11 mouse cellular contexts compared by ENCODE assay signal in genomic region chr19:15669996-15670395, GRCm38 (mm10).
DNase-seq lines count a peak whose midpoint lies in the region; ATAC-seq and TF ChIP-seq lines count a peak whose summit lies in the region.
"Had no signal": no experiment of that assay in that cellular context is flagged by ENCODE, and none has a peak within 500 bp of the region (broad histone marks: within the 10 kb centered on the region; RNA-seq: fewer than 3 reads in every experiment).

No protein-coding gene starts in this region.

- ATAC-seq in lung, embryonic 14.5 days (ENCODE audit: insufficient read depth), result peak; percentile 64
- ATAC-seq: activated CD4-positive, CD25-positive, alpha-beta regulatory T cell, adult 4 months had no signal

- TF ChIP-seq POLR2A in lung, adult 2 months (IDR thresholded peaks at IDR 0.05; ENCODE audit: borderline replicate concordance, extremely low read depth, low read depth, low read length), result no peak

- no peak overlapping the region for H3K9ac ChIP-seq in lung, embryonic 14.5 days

- no peaks in the 10 kb centered on the region for H3K9me3 ChIP-seq in lung, embryonic 14.5 days (ENCODE audit: low read depth, low read length)
- H3K9me3 ChIP-seq in limb, embryonic 10.5 days (replicated peaks), result no peaks in the 10 kb centered on the region

- DNase-seq in heart, adult 11 months, result peak; percentile 5
- no peak for DNase-seq in heart, adult 8-10 months (ENCODE audit: low spot score)
- DNase-seq in lung, embryonic 14.5 days, result peak; percentile 81
- DNase-seq in lung, adult 2 months, result no peak
- DNase-seq in adrenal gland, adult 8-10 months, result peak; percentile 39
- DNase-seq in brain, adult 2 months (ENCODE audit: low read depth, low spot score), result peak; percentile 39
- DNase-seq in ovary, postnatal 10 days (ENCODE audit: low spot score), result no peak
- DNase-seq in limb, embryonic 10.5 days (ENCODE audit: low spot score), result no peak
- DNase-seq: cerebellum, adult 11-12 months had no signal

- no peak overlapping the region for H3K27ac ChIP-seq in lung, embryonic 14.5 days (ENCODE audit: low read depth)
- no peak overlapping the region for H3K27ac ChIP-seq in limb, embryonic 10.5 days

- H3K4me3 ChIP-seq in lung, embryonic 14.5 days (ENCODE audit: low read depth, low read length), result no peak overlapping the region
- no peak overlapping the region for H3K4me3 ChIP-seq in lung, adult 2 months (replicated peaks; ENCODE audit: extremely low read depth, low read depth, low read length)
- H3K4me3 ChIP-seq in limb, embryonic 10.5 days, result no peak overlapping the region
- H3K4me3 ChIP-seq: erythroblast, embryonic 14.5 days had no signal

- H3K4me2 ChIP-seq in lung, embryonic 14.5 days, result no peak overlapping the region

- TF ChIP-seq CTCF in lung, embryonic 14.5 days (IDR thresholded peaks at IDR 0.05; ENCODE audit: low read depth), result no peak
- no peak for TF ChIP-seq CTCF in lung, adult 2 months (IDR thresholded peaks at IDR 0.05; ENCODE audit: insufficient read depth, low read length)

- H3K27me3 ChIP-seq in lung, embryonic 14.5 days (ENCODE audit: insufficient read depth, low read length), result no peaks in the 10 kb centered on the region
- peaks cover 20% of the 10 kb centered on the region; the same call in 1 of the 2 replicates for H3K27me3 ChIP-seq in limb, embryonic 10.5 days (ENCODE audit: low read depth, poor library complexity, severe bottlenecking)

- WGBS in lung, embryonic 14.5 days, result 64% methylated on average over 6 of the region's 6 CpGs
- WGBS in lung, adult 2 months, result 64% methylated on average over 6 of the region's 6 CpGs
- 84% methylated on average over 6 of the region's 6 CpGs for WGBS in limb, embryonic 10.5 days

- H3K36me3 ChIP-seq in lung, embryonic 14.5 days (ENCODE audit: insufficient read depth), result no peaks in the 10 kb centered on the region
- no peaks in the 10 kb centered on the region for H3K36me3 ChIP-seq in limb, embryonic 10.5 days

- 0 out of 2 replicates have a peak, but pooled peaks cover 2% of the 10 kb centered on the region for H3K4me1 ChIP-seq in lung, embryonic 14.5 days (ENCODE audit: insufficient read depth)
- H3K4me1 ChIP-seq in lung, adult 2 months (ENCODE audit: control insufficient read depth, insufficient read depth, low read length), result no peaks in the 10 kb centered on the region; the same call in 1 of the 2 replicates
- H3K4me1 ChIP-seq in limb, embryonic 10.5 days, result peaks cover 27% of the 10 kb centered on the region

Comparison
In these comparisons a context has a peak if more than half of its experiments do, and no peak if none do; other contexts are left out.
1. DNase-seq: peak in heart, adult 11 months (single experiment), lung, embryonic 14.5 days (single experiment), adrenal gland, adult 8-10 months (single experiment) and brain, adult 2 months (single experiment); none in heart, adult 8-10 months (single experiment), lung, adult 2 months (single experiment), ovary, postnatal 10 days (single experiment) and limb, embryonic 10.5 days (single experiment).